Mouse (Mus musculus): ENCODE data around the gene St6galnac4. TPM values are rescaled to one million over a fixed set of nuclear protein-coding genes. Genes with fewer than 3 reads are reported as not detected.

The St6galnac4 gene
- total RNA-seq, 2 experiments from 2014 or later, result 8.6 to 9.2 TPM

DNA sequence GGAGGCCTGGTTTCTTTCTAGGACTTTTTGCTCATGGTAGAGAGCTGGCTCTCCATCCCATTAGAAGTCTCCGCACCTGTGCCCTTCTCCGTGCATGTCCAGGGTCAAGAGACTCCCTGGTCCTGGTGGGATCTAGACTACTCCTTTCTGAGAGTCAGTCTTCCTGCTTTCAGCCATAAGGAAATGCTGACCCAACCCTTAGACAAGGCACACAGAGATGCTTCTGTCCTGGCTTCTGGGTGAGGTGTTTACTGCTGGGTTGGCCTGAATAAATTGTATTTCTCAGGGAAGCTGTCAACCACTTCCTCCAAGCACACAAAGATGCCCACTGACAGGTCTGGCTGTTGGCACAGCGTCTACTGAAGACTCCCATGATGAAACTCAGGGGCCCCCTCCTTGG is 12.5 kb downstream of the St6galnac4 start, which contains the start of gene St6galnac6:
Gene St6galnac6 (plus strand): TSS at position 301 of the 400 bp plus-strand sequence.
- no peak for ATAC-seq (ENCODE audit: poor library complexity, severe bottlenecking)

DNA sequence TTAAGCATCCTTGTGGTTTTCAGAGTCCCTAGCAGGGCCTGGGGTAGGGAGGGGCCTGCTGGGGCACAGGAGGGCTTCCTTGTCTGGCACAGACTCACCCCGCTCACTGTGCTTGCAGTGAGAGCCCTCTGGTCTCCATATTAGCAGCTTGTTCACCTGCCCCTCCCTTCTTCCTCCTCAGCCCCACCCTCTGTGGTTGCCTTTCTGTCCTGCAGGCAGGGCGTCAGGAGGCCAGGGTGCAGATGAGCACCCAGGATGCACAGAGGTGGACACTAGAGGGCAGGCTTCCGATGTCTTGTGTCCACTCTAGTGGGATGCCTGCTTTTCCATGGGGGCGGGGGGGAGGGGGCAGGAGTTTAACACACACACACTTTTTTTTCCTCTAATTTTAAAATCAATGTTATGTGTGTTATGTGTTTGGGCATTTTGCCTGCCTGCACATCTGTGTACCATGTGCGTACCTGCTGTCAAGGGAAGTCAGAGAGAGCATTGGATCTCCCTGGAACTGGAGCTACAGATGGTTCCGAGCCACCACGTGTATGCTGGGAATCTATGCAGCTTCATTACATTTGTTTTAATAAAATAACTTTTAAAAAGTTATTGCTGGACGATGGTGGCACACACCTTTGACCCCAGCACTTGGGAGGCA is 14.6 kb downstream of the St6galnac4 start:
- peak; percentile 83 for ATAC-seq (ENCODE audit: poor library complexity, severe bottlenecking)

GRCm38 (mm10) chr2:32602600-32603054 is 15.7 kb downstream of the St6galnac4 start:
- ATAC-seq (ENCODE audit: poor library complexity, severe bottlenecking), result peak; percentile 65

GRCm38 (mm10) chr2:32604631-32605030 is 17.7 kb downstream of the St6galnac4 start:
- no peak for ATAC-seq (ENCODE audit: poor library complexity, severe bottlenecking)

DNA sequence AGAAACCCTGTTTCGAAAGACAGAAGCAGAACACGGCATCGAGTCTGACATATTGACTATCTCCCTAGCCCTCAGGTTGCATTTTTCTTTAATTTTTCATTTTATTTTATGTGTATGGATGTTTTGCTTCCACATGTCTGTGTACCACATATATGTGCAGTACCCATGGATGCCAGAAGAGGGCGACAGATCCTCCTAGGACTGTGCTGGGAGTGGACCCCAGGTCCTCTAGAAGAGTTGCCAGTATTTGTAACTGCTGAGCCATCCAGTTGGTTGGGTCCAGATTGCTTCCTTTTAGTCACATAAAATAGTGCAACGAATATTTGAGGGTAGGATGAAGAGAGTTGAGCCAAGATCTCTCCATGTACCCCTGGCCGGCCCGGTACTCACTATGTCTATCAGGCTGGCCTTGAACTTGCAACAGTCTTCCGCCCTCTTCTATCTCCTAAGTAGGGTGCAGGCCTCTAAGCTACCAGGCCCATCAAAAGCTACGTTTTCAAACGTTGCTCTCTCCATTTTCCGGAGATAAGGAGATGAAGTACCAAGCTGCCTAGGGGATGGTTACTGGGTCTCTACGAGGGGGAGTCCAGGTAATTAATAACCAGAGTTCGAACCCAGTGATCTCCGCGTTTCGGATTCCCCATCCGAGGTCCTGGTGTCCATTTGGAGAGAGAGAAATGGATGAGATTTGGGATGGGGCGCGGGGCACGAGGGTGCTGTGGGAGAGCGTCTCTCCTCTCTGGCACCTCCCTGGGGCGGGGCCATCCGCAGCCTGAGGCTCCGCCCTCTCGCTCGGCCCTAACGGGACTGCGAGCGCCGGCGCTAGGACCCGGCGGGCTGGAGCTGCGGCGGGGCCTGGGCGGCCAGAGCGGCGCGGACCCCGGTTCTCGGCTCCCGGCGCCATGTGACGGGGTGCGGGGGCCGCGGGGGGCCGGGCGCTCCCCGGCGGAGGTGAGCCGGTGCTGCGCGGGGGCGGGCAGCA is 19.6 kb downstream of the St6galnac4 start:
- peak; percentile 57 for ATAC-seq (ENCODE audit: poor library complexity, severe bottlenecking)

DNA sequence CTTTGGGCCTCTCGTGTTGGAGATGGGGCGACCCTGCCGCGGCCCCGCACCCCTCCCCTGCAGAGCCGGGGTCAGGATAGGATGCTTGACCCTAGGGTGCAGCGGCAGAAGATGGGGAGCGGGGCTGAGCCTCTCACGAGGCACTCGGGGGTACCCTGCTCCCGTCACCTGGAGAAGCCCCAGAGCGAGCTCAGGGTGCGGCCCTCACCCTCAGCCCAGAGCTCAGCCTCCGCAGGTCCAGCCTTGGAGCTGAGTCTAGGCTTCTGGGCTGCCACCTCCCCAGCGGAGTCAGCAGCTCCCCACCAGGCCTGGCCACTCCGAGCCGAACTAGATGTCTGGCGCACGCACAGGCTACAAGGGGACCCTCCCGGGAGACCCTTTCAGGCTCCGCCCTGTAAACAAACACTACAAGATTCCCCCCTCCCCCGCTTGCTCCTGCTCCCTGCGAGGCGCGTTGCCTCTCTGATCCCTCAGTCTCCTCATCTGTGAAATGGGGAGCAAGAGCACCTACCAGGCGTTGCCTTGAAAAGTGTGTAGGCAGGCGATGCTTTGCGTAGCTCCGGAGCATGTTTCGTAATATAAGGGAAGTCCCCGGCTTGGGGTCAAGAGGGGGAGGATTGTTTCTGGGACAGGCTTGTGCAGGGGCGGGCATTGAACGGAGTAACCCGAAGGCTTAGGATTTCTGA is 20.5 kb downstream of the St6galnac4 start:
- peak; percentile 48 for ATAC-seq (ENCODE audit: poor library complexity, severe bottlenecking)

DNA sequence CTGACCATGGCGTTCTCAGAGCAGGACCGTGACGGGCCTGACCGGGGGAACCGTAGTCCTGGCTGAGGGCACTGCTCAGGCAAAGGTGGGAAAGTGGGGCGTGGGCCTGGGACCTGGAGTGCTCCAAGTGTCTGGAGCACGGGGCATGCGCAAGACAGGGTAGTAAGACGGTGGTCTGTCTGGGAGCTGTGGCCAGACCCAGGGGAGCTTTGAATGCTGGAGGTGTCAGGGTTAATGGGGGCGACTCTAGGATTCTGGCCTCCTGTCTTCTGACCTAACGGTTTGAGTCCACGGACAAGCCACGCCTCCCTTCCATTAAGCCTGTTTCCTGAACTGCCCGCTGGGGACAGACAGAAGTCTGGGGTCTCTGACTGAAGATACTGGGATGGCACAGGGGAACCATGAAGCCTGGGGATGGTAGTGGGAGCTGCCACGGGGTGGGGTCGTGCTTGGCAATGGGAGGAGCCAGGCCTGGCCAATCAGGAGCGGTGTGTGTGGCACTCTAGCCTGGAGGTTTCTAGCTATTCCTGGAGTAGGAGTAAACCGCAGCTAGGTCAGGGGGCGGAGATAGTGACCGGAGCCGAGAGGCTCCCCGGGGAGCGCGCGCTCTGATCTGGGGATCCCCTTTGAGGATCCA is 21.4 kb downstream of the St6galnac4 start:
- ATAC-seq (ENCODE audit: poor library complexity, severe bottlenecking), result peak; percentile 58

DNA sequence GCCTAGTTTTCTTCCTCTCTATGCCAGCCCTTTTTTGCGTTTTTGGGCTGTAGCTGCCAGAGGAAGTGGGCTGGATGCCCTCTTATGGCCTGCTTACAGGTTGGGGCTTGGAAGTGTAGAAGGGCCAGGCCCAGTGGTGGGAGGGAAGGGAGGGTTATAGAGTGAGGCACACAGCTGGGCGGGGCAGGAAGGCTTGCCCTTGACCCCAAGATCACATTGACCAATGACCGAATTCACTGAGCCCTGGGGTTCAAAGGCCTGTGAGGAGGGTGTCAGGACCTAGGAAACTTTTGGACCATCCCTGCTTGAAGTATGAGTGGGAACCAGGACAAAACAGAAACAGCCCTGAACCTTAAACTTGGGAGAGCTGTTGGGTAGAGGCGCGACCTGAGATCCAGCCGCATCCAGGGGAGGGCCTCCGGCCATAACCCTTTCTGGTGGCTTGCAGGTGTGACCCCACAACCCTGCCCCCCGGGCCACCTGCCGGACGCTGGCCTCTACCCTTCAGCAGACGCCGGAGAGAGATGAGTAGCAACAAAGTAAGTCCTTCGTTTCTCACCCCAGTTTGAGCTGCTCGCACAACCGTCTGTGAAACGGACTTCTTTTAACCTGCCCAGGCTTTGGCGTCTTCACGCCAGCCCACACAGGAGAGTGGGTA is 22.0 kb downstream of the St6galnac4 start:
- peak; percentile 30 for ATAC-seq (ENCODE audit: poor library complexity, severe bottlenecking)

DNA sequence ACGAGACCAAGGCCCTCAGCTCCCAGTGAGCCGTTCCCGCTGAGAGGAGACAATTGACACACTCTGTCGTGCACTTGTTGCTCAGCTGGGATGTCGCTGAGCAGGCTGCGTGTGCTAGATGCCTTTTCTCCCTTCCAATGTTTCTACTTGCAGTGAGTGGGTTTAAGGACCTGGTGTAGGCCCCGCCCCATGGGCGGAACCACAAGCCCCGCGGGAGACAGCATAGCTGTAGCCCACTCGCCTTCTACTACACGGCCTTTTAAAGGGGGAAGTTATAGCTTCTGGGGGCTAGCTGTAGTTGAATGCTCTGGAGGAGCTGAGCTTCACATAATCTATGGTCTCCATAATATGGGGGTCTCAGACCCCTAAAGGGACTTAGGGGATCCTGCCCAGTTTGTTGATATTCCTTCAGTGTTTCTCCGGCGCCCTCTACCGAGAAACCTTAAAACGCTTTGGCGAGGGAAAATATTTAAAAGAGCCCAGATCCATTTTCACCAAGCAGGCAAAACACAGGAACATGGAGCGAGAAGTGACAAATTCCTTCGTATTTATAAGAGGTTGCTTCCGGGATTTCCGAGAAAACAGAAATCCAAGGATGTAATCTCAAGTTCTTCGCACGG is 23.8 kb downstream of the St6galnac4 start:
- ATAC-seq (ENCODE audit: poor library complexity, severe bottlenecking), result no peak

DNA sequence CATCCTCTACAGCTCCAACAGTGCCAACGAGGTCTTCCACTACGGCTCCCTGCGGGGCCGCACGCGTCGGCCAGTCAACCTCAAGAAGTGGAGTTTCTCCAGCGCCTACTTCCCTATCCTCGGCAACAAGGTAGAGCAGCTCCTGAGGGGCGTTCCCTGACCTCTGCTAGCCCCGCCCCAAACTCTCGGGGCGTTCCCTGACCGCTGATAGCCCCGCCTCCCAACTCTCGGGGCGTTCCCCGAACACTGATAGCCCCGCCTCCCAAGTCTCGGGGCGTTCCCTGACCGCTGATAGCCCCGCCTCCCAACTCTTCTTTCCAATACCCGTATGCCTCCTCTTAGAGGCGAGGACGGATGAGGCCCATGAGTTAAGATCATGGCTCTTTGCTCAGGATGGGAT is 25.4 kb downstream of the St6galnac4 start:
- no peak for ATAC-seq (ENCODE audit: poor library complexity, severe bottlenecking)

- no peak for ATAC-seq (ENCODE audit: poor library complexity, severe bottlenecking)
Observed at GRCm38 (mm10) chr2:32617109-32617508, 30.2 kb downstream of the St6galnac4 start.

- no peak for ATAC-seq (ENCODE audit: poor library complexity, severe bottlenecking)
Observed at GRCm38 (mm10) chr2:32617601-32618000, 30.7 kb downstream of the St6galnac4 start.

DNA sequence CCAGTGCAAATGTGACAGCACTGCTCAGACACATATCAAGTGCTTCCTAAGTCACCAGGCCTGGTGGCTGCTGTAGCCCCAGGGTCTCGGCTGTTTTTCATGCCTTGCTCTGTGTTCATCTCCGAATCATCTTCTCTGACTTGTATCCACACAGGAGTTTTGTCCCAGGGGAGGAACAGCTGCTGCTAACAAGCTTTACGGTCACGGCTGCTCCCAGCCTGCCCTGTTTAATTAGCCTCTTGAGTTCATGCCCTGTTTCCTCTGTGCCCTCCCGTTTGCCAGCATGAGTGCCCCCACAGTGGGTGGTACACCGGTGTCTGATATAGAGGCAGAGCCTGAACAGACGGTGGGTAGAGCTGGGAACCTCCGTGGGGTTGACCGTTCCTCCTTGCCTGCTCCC is 31.2 kb downstream of the St6galnac4 start:
- ATAC-seq (ENCODE audit: poor library complexity, severe bottlenecking), result no peak

GRCm38 (mm10) chr2:32620682-32621516 is 34.0 kb downstream of the St6galnac4 start:
- ATAC-seq (ENCODE audit: poor library complexity, severe bottlenecking), result no peak

DNA sequence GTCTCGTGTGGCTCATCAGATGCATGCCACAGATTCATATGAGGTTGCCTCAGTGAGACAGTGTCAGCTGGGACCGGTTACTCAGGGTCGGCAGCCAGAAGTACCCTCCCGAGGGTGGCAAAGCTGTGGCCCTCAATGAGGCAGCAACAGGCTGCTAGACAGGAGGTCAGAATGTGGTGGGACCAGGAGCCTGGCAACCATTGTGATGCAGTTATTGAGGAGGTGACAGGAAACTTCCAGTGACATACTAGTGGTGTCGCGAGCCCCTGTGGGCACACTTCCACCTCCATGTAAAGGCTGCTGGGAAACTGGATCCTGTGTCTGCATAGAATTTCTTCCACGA is 34.6 kb downstream of the St6galnac4 start, which contains the start of gene Ak1:
Gene Ak1 (plus strand): TSS at position 242 of the 343 bp plus-strand sequence.
- no peak for ATAC-seq (ENCODE audit: poor library complexity, severe bottlenecking)

- ATAC-seq (ENCODE audit: poor library complexity, severe bottlenecking), result no peak
Observed at GRCm38 (mm10) chr2:32624111-32624748, 37.3 kb downstream of the St6galnac4 start.

DNA sequence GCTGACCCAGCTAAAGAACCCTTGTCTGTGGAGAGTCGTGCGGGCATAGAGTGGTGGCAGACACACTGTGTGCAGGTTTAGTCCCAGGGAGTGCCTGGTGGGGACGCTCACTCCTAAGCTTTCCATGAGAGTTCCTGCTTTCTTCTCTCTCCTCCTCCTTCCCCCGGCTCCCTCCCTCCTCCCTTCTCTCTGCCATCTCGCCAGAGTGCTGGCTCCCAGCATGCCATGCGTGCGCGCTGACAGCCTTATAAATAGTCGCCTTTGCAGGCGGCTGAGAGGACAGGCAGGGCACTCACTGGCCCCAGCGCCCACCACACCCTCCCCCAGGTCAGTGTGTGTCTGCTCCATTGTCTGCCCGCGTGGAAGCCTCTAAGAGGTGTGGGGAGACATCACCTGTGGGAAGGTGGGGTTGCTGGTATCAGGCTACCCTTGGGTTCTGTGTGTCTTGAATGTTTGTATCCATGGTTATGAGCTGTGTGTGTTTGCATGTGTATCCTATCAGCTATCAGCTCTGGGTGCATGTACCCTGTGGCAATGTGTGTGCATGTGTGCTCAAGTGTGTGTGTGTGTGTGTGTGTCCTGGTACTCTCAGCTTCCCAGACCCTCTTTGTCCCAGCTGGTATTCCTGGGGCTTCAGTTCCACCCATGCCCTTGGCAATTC is 38.4 kb downstream of the St6galnac4 start:
- ATAC-seq (ENCODE audit: poor library complexity, severe bottlenecking), result no peak

Measured in megakaryocyte, adult 5-6 weeks (primary cell).